Mouse (Mus musculus): ENCODE results near the gene 4632433K11Rik.

GRCm38 (mm10) chr7:5061774-5062359 is 27.9 kb downstream of the 4632433K11Rik start, which contains the start of gene U2af2:
- TF ChIP-seq GATA1 (IDR thresholded peaks at IDR 0.05; ENCODE audit: low read depth, low read length) (no peak), E2F4 (IDR thresholded peaks at IDR 0.05; ENCODE audit: borderline replicate concordance, low read depth, low read length) (no peak), ELF1 (IDR thresholded peaks at IDR 0.05; ENCODE audit: low read depth, low read length) (peak; percentile 37; the same call in 1 of the 2 replicates), NRF1 (IDR thresholded peaks at IDR 0.05; ENCODE audit: insufficient read depth, low read depth, low read length, poor library complexity, severe bottlenecking) (no peak), RAD21 (IDR thresholded peaks at IDR 0.05; ENCODE audit: low read depth, low read length) (no peak), TCF12 (IDR thresholded peaks at IDR 0.05; ENCODE audit: low read depth, low read length) (no peak), MXI1 (IDR thresholded peaks at IDR 0.05; ENCODE audit: low read depth, low read length) (no peak), ZC3H11A (IDR thresholded peaks at IDR 0.05; ENCODE audit: low read depth, low read length) (no peak), CTCF (IDR thresholded peaks at IDR 0.05 in 2 of 3, conservative IDR thresholded peaks at IDR 0.05 in 1 of 3; ENCODE audit: control insufficient read depth in 1 of 3, insufficient read depth in 1 of 3, low read depth in 2 of 3, low read length in 3 of 3, poor library complexity in 1 of 3, severe bottlenecking in 1 of 3) (no peak), EP300 (IDR thresholded peaks at IDR 0.05; ENCODE audit: low read depth in 1 of 2, low read length in 2 of 2) (no peak), MAX (IDR thresholded peaks at IDR 0.05; ENCODE audit: low read length) (no peak), POLR2A (IDR thresholded peaks at IDR 0.05; ENCODE audit: control insufficient read depth in 1 of 2, insufficient read depth in 1 of 2, low read depth in 1 of 2, low read length in 2 of 2, poor library complexity in 1 of 2) (peak in 1 of 2 experiments; percentile 76; a peak in 3 of 4 replicates), MYB (IDR thresholded peaks at IDR 0.05; ENCODE audit: low read depth, low read length) (no peak), CHD1 (IDR thresholded peaks at IDR 0.05; ENCODE audit: low read depth, low read length) (0 out of 2 replicates have a peak, but pooled peaks have one; percentile 75)
